Mouse (Mus musculus) testis, adult 2 months (tissue): ENCODE results near the gene Fam192a.

Experiments used
- CTCF ChIP-seq: fragments of 200-500 bp; IDR thresholded peaks from 2 replicates; pipeline ENCODE4 v1.5.1; 2012; ENCODE audit warnings: low read depth, mild to moderate bottlenecking, inconsistent platforms, low read length, moderate library complexity; ENCODE audit not compliant: control insufficient read depth, insufficient read depth, insufficient replicate concordance
- POLR2A ChIP-seq: fragments of 200-500 bp; IDR thresholded peaks from 2 replicates; pipeline ENCODE4 v1.6.1; 2012; ENCODE audit warnings: low read depth, mild to moderate bottlenecking, inconsistent platforms, low read length, moderate library complexity; ENCODE audit not compliant: control insufficient read depth

GRCm38 (mm10) chr8:94633564-94634194 lies 31.9 kb upstream of the Fam192a start:
- TF ChIP-seq POLR2A (no peak), CTCF (no peak)
